Mouse (Mus musculus): Measurements from ENCODE around the gene Zfp319. TPM values are rescaled to one million over a fixed set of nuclear protein-coding genes. Genes with fewer than 3 reads are reported as not detected.

The Zfp319 gene
- polyA plus RNA-seq, 2 experiments = 0.81 to 0.83 TPM

- Histone ChIP-seq H3K4me1 (replicated peaks; ENCODE audit: control insufficient read depth in 2 of 2, insufficient read depth in 2 of 2, low read length in 1 of 2) (peaks cover 8 to 28% of the 10 kb centered on the region in 2 experiments), H3K27me3 (ENCODE audit: control insufficient read depth, insufficient read depth, low read length) (peaks cover 8% of the 10 kb centered on the region), H3K9ac (replicated peaks) (no peak overlapping the region), H3K9me3 (ENCODE audit: control insufficient read depth, low read length) (no peaks in the 10 kb centered on the region), H3K36me3 (replicated peaks; ENCODE audit: control insufficient read depth, insufficient read depth, low read depth) (no peaks in the 10 kb centered on the region), H3K27ac (no peak overlapping the region), H3K4me3 (ENCODE audit: insufficient read depth in 1 of 2, low read depth in 2 of 2, low read length in 2 of 2) (no peak overlapping the region), H3K4me2 (ENCODE audit: low read depth) (no peak overlapping the region)
- 45% methylated on average over 8 of the region's 8 CpGs for WGBS (ENCODE audit: insufficient replicate concordance)
- DNase-seq (ENCODE audit: low read depth in 3 of 3, low spot score in 3 of 3) (no peak), ATAC-seq (ENCODE audit: insufficient read depth) (no peak)
- no peak for TF ChIP-seq CTCF (IDR thresholded peaks at IDR 0.05; ENCODE audit: low read depth)
- TF ChIP-seq EP300 (IDR thresholded peaks at IDR 0.05; ENCODE audit: low read depth) = no peak
These were observed 27.0 kb upstream of the Zfp319 start for GRCm38 (mm10) chr8:95358550-95359411.

GRCm38 (mm10) chr8:95354606-95355005 is 22.9 kb upstream of the Zfp319 start:
- Histone ChIP-seq H3K9ac (replicated peaks) (no peak overlapping the region), H3K36me3 (replicated peaks; ENCODE audit: control insufficient read depth, insufficient read depth, low read depth) (no peaks in the 10 kb centered on the region), H3K9me3 (ENCODE audit: control insufficient read depth, low read length) (no peaks in the 10 kb centered on the region), H3K4me1 (replicated peaks; ENCODE audit: control insufficient read depth in 2 of 2, insufficient read depth in 2 of 2, low read length in 1 of 2) (peaks cover 2 to 10% of the 10 kb centered on the region in 2 experiments), H3K27ac (no peak overlapping the region), H3K4me2 (ENCODE audit: low read depth) (no peak overlapping the region), H3K4me3 (ENCODE audit: insufficient read depth in 1 of 2, low read depth in 2 of 2, low read length in 2 of 2) (no peak overlapping the region), H3K27me3 (ENCODE audit: control insufficient read depth, insufficient read depth, low read length) (peaks cover 38% of the 10 kb centered on the region)
- no peak for ATAC-seq (ENCODE audit: insufficient read depth)
- WGBS (ENCODE audit: insufficient replicate concordance) = 72% methylated on average over 2 of the region's 2 CpGs
- TF ChIP-seq EP300 (IDR thresholded peaks at IDR 0.05; ENCODE audit: low read depth) (no peak), CTCF (IDR thresholded peaks at IDR 0.05; ENCODE audit: low read depth) (no peak)
- DNase-seq (ENCODE audit: low read depth in 3 of 3, low spot score in 3 of 3) = no peak

- WGBS (ENCODE audit: insufficient replicate concordance) = 6% methylated on average over 62 of the region's 62 CpGs
- Histone ChIP-seq H3K4me2 (ENCODE audit: low read depth) (peak overlapping the region; percentile 58), H3K4me1 (replicated peaks; ENCODE audit: control insufficient read depth in 2 of 2, insufficient read depth in 2 of 2, low read length in 1 of 2) (no peaks in the 10 kb centered on the region), H3K27ac (no peak overlapping the region), H3K9ac (replicated peaks) (no peak overlapping the region), H3K4me3 (ENCODE audit: insufficient read depth in 1 of 2, low read depth in 2 of 2, low read length in 2 of 2) (peak overlapping the region; percentile 44 to 49), H3K36me3 (replicated peaks; ENCODE audit: control insufficient read depth, insufficient read depth, low read depth) (no peaks in the 10 kb centered on the region), H3K27me3 (ENCODE audit: control insufficient read depth, insufficient read depth, low read length) (peaks cover 38% of the 10 kb centered on the region), H3K9me3 (ENCODE audit: control insufficient read depth, low read length) (no peaks in the 10 kb centered on the region)
- ATAC-seq (ENCODE audit: insufficient read depth) = peak; percentile 44
- no peak for TF ChIP-seq CTCF (IDR thresholded peaks at IDR 0.05; ENCODE audit: low read depth)
- TF ChIP-seq EP300 (IDR thresholded peaks at IDR 0.05; ENCODE audit: low read depth) = no peak
- DNase-seq (ENCODE audit: low read depth in 3 of 3, low spot score in 3 of 3) = no peak
These were observed 21.4 kb upstream of the Zfp319 start for GRCm38 (mm10) chr8:95352871-95353866.

- Histone ChIP-seq H3K9ac (replicated peaks) (no peak within 1 kb of the TSS), H3K27me3 (ENCODE audit: control insufficient read depth, insufficient read depth, low read length) (peaks cover 38% of the 10 kb centered on the region), H3K4me1 (replicated peaks; ENCODE audit: control insufficient read depth in 2 of 2, insufficient read depth in 2 of 2, low read length in 1 of 2) (no peaks in the 10 kb centered on the region), H3K4me2 (ENCODE audit: low read depth) (peak within 1 kb of the TSS; percentile 58), H3K4me3 (ENCODE audit: insufficient read depth in 1 of 2, low read depth in 2 of 2, low read length in 2 of 2) (peak within 1 kb of the TSS; percentile 44 to 49), H3K9me3 (ENCODE audit: control insufficient read depth, low read length) (no peaks in the 10 kb centered on the region), H3K36me3 (replicated peaks; ENCODE audit: control insufficient read depth, insufficient read depth, low read depth) (no peaks in the 10 kb centered on the region), H3K27ac (no peak within 1 kb of the TSS)
- under 1% methylated on average over 76 of the region's 80 CpGs for WGBS (ENCODE audit: insufficient replicate concordance)
- ATAC-seq (ENCODE audit: insufficient read depth) (peak; percentile 44; the same call in 1 of the 2 replicates), DNase-seq (ENCODE audit: low read depth in 3 of 3, low spot score in 3 of 3) (no peak)
- TF ChIP-seq CTCF (IDR thresholded peaks at IDR 0.05; ENCODE audit: low read depth) = no peak
- TF ChIP-seq EP300 (IDR thresholded peaks at IDR 0.05; ENCODE audit: low read depth) = no peak
These were observed 20.6 kb upstream of the Zfp319 start, which contains the start of gene Mmp15 for GRCm38 (mm10) chr8:95352151-95352870. Mmp15 (plus strand) TSS chr8:95352268.

Data from liver, embryonic 14.5 days (tissue).